Mouse (Mus musculus) lung, embryonic 16.5 days (tissue): ENCODE data around the gene Hnrnpa1. TPM values are rescaled to one million over a fixed set of nuclear protein-coding genes. Genes with fewer than 3 reads are reported as not detected.
"Not testable (repeated sequence)": the region's sequence is repeated elsewhere in the genome, so short reads cannot be mapped to it uniquely, and the experiment has no call there.

Source experiments
- ATAC-seq: fragments of 200-750 bp; cut with Nextera tagmentation; 2 replicates; pipeline ENCODE4 v1.8.0; 2017; ENCODE audit warnings: low read depth, mild to moderate bottlenecking, moderate library complexity
- H3K27ac ChIP-seq: fragments of 300-500 bp; sonication (generic); 2 replicates; pipeline ENCODE4 v1.5.1; 2014; ENCODE audit warnings: mild to moderate bottlenecking, control low read depth, low read length
- H3K27me3 ChIP-seq: fragments of 300-500 bp; sonication (generic); 2 replicates; pipeline ENCODE4 v1.6.1; 2014; ENCODE audit warnings: low read depth, low read length, mixed read lengths; ENCODE audit not compliant: control insufficient read depth, insufficient read depth
- H3K36me3 ChIP-seq: fragments of 300-500 bp; sonication (generic); 2 replicates; pipeline ENCODE4 v1.6.1; 2014; ENCODE audit warnings: low read length; ENCODE audit not compliant: control insufficient read depth, insufficient read depth
- H3K4me1 ChIP-seq: fragments of 300-500 bp; sonication (generic); replicated peaks from 2 replicates; pipeline ENCODE4 v1.6.1; 2014; ENCODE audit warnings: low read length, mixed read lengths; ENCODE audit not compliant: control insufficient read depth, insufficient read depth
- H3K4me2 ChIP-seq: fragments of 300-500 bp; sonication (generic); 2 replicates; pipeline ENCODE4 v1.6.1; 2014; ENCODE audit warnings: low read depth, low read length, control low read depth
- H3K4me3 ChIP-seq: fragments of 300-500 bp; sonication (generic); 2 replicates; pipeline ENCODE4 v1.5.1; 2014; ENCODE audit warnings: mild to moderate bottlenecking, low read length, control low read depth
- H3K9ac ChIP-seq: fragments of 300-500 bp; sonication (generic); 2 replicates; pipeline ENCODE4 v1.6.1; 2014; ENCODE audit warnings: low read length, control low read depth
- H3K9me3 ChIP-seq: fragments of 300-500 bp; sonication (generic); 2 replicates; pipeline ENCODE4 v1.6.1; 2016; ENCODE audit warnings: low read length; ENCODE audit not compliant: control insufficient read depth
- WGBS: fragments of 180-500 bp; shearing (Covaris S2); extraction: QIAGEN DNeasy Blood & Tissue Kit; methylation state at CpG from one replicate; pipeline ENCODE4 v1.1.7; 2014; 5-methylcytosine and 5-hydroxymethylcytosine counted together
- polyA plus RNA-seq: library from polyadenylated mRNA; unstranded; fragments of >200 nt; fragmentation: Nextera tagmentation; extraction: Ambion mirVana; gene quantifications from 2 replicates; pipeline ENCODE4 v1.2.1, GENCODE M21; 2015

Gene Hnrnpa1
- polyA plus RNA-seq, 1 experiment from 2014 or later: 785 TPM

- no peak overlapping the region; the same call in 1 of the 2 replicates for H3K4me3 ChIP-seq
- no peak overlapping the region for H3K9ac ChIP-seq
- H3K27me3 ChIP-seq: no peaks in the 10 kb centered on the region
- 85% methylated on average over 7 of the region's 7 CpGs for WGBS
- no peak for ATAC-seq
- no peak overlapping the region for H3K4me2 ChIP-seq
- H3K27ac ChIP-seq: no peak overlapping the region
- peaks cover 9% of the 10 kb centered on the region for H3K36me3 ChIP-seq
- H3K9me3 ChIP-seq: no peaks in the 10 kb centered on the region
- peaks cover 13% of the 10 kb centered on the region for H3K4me1 ChIP-seq
These were observed 2.9 kb upstream of the Hnrnpa1 start for GRCm38 (mm10) chr15:103237295-103237694.

- ATAC-seq: peak; percentile 91
- under 1% methylated on average over 26 of the region's 26 CpGs for WGBS
- Histone ChIP-seq H3K4me2 (peak overlapping the region; percentile 63), H3K9ac (peak overlapping the region; percentile 77), H3K9me3 (no peaks in the 10 kb centered on the region), H3K27ac (peak overlapping the region; percentile 98), H3K36me3 (peaks cover 22% of the 10 kb centered on the region), H3K4me3 (peak overlapping the region; percentile 78), H3K27me3 (no peaks in the 10 kb centered on the region), H3K4me1 (peaks cover 29% of the 10 kb centered on the region)
These were observed 1.0 kb upstream of the Hnrnpa1 start for GRCm38 (mm10) chr15:103239130-103239684.

- peaks cover 29% of the 10 kb centered on the region for H3K4me1 ChIP-seq
- peak within 1 kb of the TSS; percentile 98 for H3K27ac ChIP-seq
- H3K4me3 ChIP-seq: peak within 1 kb of the TSS; percentile 78
- H3K4me2 ChIP-seq: peak within 1 kb of the TSS; percentile 83
- H3K9ac ChIP-seq: peak within 1 kb of the TSS; percentile 88
- H3K9me3 ChIP-seq: no peaks in the 10 kb centered on the region
- H3K36me3 ChIP-seq: peaks cover 21% of the 10 kb centered on the region
- ATAC-seq: peak; percentile 94
- H3K27me3 ChIP-seq: no peaks in the 10 kb centered on the region
- under 1% methylated on average over 39 of the region's 39 CpGs for WGBS
These were observed 510 bp upstream of the Hnrnpa1 start, which contains the start of gene Cbx5 for GRCm38 (mm10) chr15:103239685-103240159. Cbx5 (minus strand) TSS chr15:103239816.

- WGBS: 3% methylated on average over 11 of the region's 12 CpGs
- not testable (repeated sequence) for H3K27me3 ChIP-seq, ATAC-seq, H3K9me3 ChIP-seq
- H3K4me1 ChIP-seq: peaks cover 31% of the 10 kb centered on the region
- peak overlapping the region; percentile 83 for H3K4me2 ChIP-seq
- peak overlapping the region; percentile 88 for H3K9ac ChIP-seq
- H3K27ac ChIP-seq: peak overlapping the region; percentile 98
- H3K36me3 ChIP-seq: peaks cover 28% of the 10 kb centered on the region
- peak overlapping the region; percentile 78 for H3K4me3 ChIP-seq
These were observed 1.1 kb downstream of the Hnrnpa1 start for GRCm38 (mm10) chr15:103241071-103242018.

DNA sequence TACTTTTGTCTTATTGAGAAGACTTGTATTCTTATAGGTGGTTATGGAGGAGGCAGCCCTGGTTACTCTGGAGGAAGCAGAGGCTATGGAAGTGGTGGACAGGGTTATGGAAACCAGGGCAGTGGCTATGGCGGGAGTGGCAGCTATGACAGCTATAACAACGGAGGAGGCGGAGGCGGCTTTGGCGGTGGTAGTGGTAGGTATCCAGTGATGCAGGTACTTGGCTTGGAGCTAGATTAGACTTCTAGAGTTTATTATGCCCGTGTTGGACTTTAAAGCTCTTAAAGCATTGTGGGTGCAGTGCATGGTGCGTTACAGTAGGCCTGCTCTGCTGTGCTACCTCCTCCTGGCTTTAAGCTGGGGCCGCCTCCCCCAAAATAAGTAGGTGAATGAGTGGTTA lies 2.7 kb downstream of the Hnrnpa1 start:
- peaks cover 26% of the 10 kb centered on the region for H3K4me1 ChIP-seq
- no peaks in the 10 kb centered on the region for H3K27me3 ChIP-seq
- peak overlapping the region; percentile 83 for H3K4me2 ChIP-seq
- H3K36me3 ChIP-seq: peaks cover 43% of the 10 kb centered on the region
- H3K27ac ChIP-seq: 0 out of 2 replicates have a peak overlapping the region, but pooled peaks have one; percentile 2
- WGBS: 49% methylated on average over 8 of the region's 8 CpGs
- ATAC-seq: no peak
- H3K4me3 ChIP-seq: peak overlapping the region; percentile 78
- H3K9me3 ChIP-seq: no peaks in the 10 kb centered on the region
- peak overlapping the region; percentile 46 for H3K9ac ChIP-seq

DNA sequence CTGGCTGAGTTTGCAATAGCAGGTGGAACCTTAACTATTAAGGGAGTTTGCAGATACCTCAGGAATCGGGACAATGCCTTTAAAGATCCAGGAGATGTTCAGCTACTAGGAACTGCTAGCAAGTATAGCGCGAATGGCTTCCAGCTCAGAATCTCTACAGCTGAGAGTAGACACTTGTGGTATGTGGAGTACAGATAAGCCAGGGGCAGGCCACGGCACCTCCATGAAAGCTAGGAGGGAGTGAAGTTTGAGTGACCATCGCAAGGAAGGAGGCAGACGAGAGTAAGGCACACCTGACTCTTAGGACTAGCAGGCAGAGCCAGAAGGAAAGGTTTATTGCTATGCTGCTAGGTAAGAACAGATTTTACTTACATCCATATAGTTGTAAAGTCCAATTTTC lies 5.4 kb downstream of the Hnrnpa1 start:
- Histone ChIP-seq H3K27me3 (no peaks in the 10 kb centered on the region), H3K9ac (no peak overlapping the region), H3K4me3 (no peak overlapping the region), H3K27ac (no peak overlapping the region), H3K4me1 (peaks cover 20% of the 10 kb centered on the region), H3K4me2 (no peak overlapping the region), H3K36me3 (peaks cover 55% of the 10 kb centered on the region), H3K9me3 (no peaks in the 10 kb centered on the region)
- WGBS: 53% methylated on average over 6 of the region's 6 CpGs
- ATAC-seq: no peak

DNA sequence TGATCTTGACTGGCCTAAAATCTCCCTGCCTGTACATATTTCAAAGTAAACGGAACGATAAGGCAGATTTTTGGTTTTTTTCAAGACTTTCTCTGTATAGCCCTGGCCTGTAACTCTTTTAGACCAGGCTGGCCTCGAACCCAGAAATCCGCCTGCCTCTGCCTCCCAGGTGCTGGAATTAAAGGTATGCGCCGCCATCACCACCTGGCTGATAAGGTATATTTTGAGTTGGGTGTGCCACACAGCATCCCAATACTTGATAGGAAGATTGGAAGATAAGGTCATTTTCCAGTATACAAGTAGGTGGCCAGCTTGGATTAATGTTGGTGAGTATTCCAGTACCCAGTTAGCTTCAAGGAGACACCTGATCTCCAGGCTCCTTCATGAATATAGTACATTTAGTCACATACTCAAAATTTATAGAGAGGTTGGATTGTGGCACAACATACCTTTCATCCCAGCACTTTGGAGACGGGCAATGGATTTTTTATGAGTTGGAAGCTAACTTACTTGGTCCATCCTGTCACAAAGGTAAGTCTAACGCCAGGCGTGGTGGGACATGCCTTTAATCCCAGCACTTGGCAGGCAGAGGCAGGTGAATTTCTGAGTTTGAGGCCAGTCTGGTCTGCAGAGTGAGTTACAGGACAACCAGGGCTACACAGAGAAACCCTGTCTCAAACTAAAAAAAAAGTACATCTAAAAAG lies 7.0 kb downstream of the Hnrnpa1 start:
- 85% methylated on average over 9 of the region's 9 CpGs for WGBS
- H3K27me3 ChIP-seq: no peaks in the 10 kb centered on the region
- H3K36me3 ChIP-seq: peaks cover 52% of the 10 kb centered on the region
- H3K4me1 ChIP-seq: peaks cover 19% of the 10 kb centered on the region
- H3K9ac ChIP-seq: no peak overlapping the region
- H3K9me3 ChIP-seq: no peaks in the 10 kb centered on the region
- H3K4me3 ChIP-seq: no peak overlapping the region
- ATAC-seq: no peak
- H3K27ac ChIP-seq: no peak overlapping the region
- H3K4me2 ChIP-seq: no peak overlapping the region

DNA sequence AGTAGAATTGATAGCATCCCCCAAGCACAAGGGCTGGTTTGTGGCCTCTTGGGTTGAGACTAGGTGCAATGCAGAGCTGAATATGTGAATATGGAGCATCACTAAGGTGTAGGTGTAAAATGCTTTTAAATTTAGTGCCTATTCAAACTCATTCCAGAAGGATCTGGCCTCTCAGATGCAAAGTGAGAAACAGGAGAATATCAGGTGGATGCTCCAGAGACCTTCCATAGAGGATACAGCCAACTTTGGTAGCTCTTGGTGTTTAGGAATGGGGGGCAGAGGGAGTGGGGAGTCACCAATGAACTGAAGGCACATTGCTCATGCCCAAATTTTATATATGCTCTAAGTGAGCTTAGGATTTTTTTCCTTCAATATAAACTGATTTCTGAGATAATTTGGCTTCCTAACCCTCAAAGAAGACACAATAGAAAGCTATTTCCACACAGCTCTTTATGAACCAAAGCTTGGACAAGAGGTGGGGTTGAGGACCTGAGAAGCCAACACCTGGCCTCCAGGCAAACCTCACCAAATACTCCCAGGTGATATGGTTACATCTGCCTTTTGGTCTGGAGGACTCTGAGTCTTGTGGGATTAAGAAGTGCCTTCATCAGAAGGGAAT lies 7.7 kb downstream of the Hnrnpa1 start:
- Histone ChIP-seq H3K36me3 (peaks cover 47% of the 10 kb centered on the region), H3K27me3 (no peaks in the 10 kb centered on the region), H3K9me3 (no peaks in the 10 kb centered on the region), H3K27ac (no peak overlapping the region), H3K4me3 (no peak overlapping the region), H3K4me2 (no peak overlapping the region), H3K9ac (no peak overlapping the region), H3K4me1 (peaks cover 12% of the 10 kb centered on the region)
- no peak for ATAC-seq
